Mouse (Mus musculus) R1 (cell line): Measurements from ENCODE around the gene Kctd20.
"Not testable (repeated sequence)": the region's sequence is repeated elsewhere in the genome, so short reads cannot be mapped to it uniquely, and the experiment has no call there.

Experiments
- DNase-seq: peaks from one replicate; pipeline ENCODE4 v3.0.0-alpha.2; 2018; ENCODE audit warnings: low read depth, low spot score

The Kctd20 gene

DNA sequence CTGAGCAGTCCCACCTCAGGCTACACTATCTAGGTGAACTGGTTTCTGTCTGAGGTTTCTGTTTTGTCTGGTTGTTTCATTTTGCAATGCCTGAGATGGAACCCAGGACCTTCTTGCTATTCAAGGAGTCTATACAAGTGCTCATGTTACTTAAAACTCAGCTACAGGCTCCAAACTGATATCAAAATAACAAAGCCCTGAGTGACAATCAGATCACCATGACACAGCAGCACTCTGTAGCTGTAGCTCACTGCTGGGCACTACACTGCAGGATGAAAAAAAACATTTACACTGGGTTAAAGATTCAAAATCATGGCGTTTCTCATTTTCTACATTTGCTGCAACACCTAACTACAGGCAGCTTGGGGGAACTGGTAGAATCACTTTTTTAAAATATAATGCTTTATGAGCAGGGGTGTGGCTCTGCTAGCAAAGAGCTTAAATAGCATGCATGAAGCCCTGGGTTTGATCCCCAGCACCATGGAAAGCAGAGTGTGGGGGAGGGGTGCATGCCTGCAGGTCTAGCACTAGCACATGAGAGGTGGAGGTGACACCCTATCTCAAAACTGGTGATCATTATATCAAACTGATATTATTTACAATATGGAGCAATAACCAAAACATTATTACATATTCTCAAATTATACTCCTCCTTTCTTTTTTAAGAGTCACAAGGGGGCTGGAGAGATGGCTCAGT is 33.1 kb downstream of the Kctd20 start:
- peak; percentile 77 for DNase-seq

DNA sequence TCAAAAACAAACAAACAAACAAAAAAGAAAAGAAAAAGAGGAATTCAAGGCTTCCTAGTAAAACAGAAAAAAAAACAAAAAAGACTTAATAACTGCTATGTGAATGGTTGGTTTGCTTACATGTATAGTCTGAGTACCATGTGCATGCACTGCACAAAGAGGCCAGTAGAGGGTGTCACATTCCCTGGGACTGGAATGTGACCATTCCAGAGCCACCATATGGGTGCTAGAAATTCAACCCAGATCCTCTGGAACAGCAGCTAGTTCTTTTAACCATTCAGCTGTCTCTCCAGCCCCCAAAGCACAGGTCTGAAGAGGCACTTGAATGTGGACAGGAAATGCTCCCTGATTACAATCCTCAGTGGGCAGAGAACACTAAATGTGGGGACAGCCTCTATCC is 35.1 kb downstream of the Kctd20 start:
- DNase-seq = peak; percentile 89

GRCm38 (mm10) chr17:28987713-28988112 is 36.0 kb downstream of the Kctd20 start:
- peak; percentile 87 for DNase-seq

- DNase-seq = no peak
Observed at GRCm38 (mm10) chr17:28988291-28988690, 36.5 kb downstream of the Kctd20 start.

DNA sequence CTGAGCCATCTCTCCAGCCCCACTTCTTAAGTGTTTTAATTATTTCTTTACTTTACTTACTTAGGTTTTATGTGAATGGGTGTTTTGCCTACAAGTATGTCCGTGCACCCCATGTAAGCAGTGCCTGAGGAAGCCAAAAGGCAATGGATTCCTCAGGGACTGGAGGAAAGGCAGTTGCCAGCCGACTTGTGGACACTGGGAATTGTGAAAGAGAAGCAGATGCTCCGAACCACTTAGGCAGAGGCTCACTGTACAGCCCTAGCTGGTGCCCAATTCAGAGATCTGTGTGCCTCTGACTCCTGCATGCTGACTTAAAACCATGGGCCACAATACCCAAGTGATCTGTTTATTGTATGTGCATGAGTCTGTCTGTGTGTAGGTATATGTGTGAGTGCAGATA is 37.2 kb downstream of the Kctd20 start:
- no peak for DNase-seq

DNA sequence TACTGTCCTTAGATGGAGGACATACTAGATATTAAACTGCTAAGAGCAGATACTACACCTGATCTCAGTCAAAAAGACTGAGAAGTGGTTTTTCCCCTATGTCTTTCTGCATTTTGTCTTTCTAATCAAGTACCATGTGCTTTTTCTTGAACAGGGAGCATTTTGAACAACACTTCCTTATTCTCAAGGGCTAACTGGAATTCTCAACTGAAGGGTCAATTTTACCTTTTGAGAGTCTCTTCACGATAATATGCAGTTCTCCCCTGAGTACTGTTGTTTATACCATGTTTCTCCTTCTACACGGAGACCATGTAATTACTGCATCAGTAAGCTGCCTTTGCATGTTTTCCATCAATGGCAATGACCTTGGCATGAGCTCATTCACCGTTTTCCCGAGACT is 38.3 kb downstream of the Kctd20 start:
- DNase-seq = no peak

GRCm38 (mm10) chr17:28991286-28991685 is 39.5 kb downstream of the Kctd20 start:
- no peak for DNase-seq

- no peak for DNase-seq
Observed at GRCm38 (mm10) chr17:28992105-28992504, 40.4 kb downstream of the Kctd20 start.

DNA sequence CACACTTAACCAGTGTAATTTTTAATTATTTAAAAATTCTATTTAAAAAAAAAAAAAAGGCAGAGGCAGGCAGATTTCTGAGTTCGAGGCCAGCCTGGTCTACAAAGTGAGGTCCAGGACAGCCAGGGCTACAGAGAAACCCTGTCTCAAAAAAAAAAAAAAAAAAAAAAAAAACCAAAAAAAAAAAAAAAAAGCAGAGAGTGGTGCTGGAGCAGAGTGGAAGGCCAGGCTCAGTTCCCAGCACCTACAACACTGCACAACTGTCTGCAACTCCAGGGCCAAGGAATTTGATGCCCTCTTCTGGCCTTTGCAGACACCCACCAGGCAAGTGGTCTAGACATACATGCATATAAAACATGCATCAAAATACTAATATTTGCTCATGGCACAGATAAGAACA is 41.3 kb downstream of the Kctd20 start:
- not testable (repeated sequence) for DNase-seq

GRCm38 (mm10) chr17:28994615-28995014 is 42.9 kb downstream of the Kctd20 start:
- no peak for DNase-seq

DNA sequence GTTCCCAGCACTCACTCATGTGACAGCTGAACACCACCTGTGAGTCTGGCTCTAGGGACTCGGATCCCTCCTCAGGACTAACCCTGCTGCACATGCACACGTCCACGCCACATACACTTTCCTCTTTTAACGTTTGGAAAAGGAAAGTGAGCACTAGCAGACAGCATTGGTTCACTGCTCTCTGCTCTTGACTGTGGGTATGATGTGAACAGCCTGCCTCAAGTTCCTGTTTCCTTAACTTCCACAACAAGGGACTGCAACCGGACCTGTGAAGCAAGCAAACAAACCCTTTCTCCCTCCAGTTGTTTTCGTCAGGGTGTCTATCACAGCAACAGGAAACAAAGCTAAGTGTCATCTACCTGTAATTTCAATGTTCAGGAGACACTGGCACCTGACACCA is 48.7 kb downstream of the Kctd20 start:
- DNase-seq = no peak

- no peak for DNase-seq
Observed at GRCm38 (mm10) chr17:29003740-29004139, 52.0 kb downstream of the Kctd20 start.

- no peak for DNase-seq
Observed at GRCm38 (mm10) chr17:29005002-29005401, 53.3 kb downstream of the Kctd20 start.

GRCm38 (mm10) chr17:29006812-29007211 is 55.1 kb downstream of the Kctd20 start:
- DNase-seq = peak; percentile 54

- DNase-seq = no peak
Observed at GRCm38 (mm10) chr17:29007243-29007640, 55.5 kb downstream of the Kctd20 start.

GRCm38 (mm10) chr17:29007641-29008325 is 56.0 kb downstream of the Kctd20 start, which contains the start of gene Stk38:
Stk38 (minus strand) TSS chr17:29007995.
- peak; percentile 99 for DNase-seq

DNA sequence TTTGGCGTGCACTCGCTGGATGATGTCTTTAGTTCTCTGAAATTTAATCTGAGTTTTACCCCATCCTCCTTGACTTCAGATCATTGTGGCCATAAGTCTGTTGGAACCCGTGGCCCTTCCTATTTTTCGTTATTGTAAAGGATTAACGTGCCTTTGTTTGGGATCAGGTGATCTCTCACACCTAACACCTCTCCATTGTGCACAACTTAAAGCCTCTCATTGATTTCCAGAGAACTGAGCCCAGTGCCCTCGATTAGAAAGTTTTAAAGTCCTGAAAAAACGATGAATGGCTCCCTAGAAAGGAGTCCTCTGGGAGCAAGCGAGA is 56.5 kb downstream of the Kctd20 start:
- DNase-seq = peak; percentile 95

DNA sequence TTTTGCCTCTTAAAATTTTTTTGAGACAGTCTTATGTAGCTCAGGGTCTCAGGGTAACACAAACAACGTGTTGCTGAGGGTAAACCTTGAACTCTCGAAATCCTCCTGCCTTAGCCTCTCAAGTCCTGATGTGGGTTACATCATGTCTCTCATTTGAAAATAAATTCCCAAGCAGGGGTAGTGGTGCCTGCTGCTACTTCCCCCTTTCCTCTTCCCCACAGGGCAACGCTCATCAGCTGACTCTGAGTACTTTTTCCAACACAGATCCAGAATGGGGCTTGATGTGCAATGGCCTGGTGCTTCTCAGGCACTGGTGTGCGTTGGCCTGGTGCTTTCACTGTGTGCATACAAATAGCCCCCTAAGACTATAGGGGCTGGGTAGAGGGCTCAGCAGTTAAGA is 57.4 kb downstream of the Kctd20 start:
- DNase-seq = no peak

DNA sequence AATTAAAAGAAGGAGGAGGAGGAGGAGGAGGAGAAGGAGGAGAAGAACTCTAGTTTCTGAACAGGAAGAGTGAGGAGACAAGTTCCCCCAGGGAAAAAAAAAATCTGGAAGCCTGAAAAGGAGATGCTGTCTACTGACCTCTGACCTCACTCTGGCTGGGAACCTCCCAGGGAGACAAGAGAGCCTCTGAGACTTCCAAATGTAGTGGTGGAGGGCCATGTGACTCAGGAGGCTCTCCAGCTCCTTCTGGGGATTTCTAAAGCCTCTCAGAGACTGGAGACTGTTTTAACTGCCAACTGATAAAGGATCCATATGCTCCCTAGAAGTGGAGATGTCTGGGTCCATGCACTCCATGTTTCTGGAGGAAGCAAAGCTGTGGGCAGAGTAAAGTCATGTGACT is 62.5 kb downstream of the Kctd20 start:
- no peak for DNase-seq

GRCm38 (mm10) chr17:29015638-29016037 is 63.9 kb downstream of the Kctd20 start:
- DNase-seq = peak; percentile 78

DNA sequence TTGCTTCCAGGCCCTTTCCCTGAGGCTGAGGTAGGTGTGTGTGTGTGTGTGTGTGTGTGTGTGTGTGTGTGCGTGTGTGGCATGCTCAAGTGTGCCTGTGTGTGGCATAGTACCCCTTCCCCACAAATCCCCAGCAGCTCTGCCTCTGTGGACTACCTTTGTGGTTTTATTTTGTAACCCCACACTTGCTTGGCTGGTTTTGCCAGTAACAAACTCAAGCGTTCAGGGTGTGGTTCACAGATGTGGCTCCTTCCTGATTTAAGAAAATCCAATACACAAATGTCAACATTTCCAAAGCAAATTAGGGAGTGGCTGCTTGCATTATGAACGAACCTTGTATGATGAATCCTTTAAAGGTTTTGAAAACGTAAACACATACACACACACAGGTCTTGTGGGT is 65.0 kb downstream of the Kctd20 start:
- no peak for DNase-seq

DNA sequence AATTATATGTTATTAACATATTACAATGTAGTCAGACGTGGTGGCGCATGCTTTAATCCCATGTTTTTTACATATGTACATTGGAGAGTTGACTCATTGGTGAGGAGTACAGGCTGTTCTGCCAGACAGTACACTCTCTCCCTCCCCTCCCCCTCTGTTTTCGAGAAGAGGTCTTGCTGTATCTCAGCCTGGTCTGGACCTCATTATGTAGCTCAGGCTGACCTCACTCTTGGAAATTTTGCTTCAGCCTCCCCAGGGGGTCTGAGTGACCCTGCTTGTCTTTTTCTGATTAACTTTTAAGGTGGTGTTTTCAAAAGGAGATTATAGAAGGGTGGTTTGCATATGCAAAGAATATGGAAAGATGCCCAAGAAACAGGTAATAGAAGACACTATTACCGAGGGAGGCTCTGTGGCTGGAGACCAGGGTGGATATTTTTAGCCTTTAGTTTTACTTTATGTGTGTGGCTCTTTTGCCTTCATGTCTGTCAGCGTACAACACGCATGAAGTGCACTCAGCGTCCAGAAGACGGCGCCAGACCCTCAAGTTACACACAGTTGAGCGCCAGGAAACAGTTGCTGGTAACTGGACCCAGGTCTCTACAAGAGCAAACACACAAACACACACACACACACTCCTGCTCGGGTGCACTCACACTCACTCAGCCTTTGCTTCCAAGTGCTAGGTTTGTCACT is 66.7 kb downstream of the Kctd20 start:
- DNase-seq = peak; percentile 81
